Mouse (Mus musculus) cerebellum, adult 9-11 months (tissue): ENCODE measurements around the gene Dmbx1.

Experiments used
- DNase-seq: peaks from one replicate; pipeline ENCODE4 v3.0.0; 2022

Dmbx1 gene

DNA sequence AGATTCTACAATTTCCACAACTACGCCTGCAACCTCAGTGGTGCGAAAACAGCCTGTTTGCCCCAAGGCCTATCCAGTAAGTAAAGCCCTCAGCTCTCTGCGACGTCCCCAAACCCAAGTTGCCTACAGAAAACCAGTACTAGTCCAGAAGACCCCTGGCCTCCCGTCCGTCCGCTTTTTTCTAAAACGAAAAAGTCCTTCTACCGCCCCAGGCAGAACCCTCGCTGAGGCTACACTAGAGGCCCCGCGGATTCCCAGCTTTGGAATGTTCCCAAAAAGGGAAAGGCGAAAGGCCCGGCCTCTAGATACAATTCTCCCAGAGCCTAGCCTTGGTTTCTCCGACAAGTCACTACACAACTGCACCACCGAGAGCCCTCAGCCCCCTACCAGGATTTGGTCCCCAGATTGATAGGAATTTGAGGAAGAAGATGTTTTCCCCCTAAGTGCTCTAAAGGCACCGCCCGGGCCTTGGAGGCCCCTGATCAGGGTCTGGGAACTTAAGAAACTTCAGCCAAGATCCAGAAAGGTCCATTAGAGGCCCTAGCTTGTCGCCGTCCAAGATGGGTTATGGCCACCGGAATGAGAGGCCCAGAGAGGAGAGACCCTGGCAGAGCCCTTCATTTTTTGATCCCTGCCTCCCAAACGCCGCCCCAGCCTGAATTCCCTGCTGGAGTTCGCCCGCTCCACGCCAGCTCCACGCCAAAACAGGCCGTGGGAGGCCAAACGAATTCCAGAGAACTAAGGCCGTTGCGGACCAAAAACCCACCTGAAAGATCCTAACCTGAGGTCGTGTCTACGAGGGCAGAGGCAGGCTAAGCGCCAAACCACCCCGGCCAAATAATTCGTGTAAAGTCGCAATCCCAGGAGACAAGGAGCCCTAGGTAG, 1.2 kb downstream of the Dmbx1 start:
- peak; percentile 24 for DNase-seq

DNA sequence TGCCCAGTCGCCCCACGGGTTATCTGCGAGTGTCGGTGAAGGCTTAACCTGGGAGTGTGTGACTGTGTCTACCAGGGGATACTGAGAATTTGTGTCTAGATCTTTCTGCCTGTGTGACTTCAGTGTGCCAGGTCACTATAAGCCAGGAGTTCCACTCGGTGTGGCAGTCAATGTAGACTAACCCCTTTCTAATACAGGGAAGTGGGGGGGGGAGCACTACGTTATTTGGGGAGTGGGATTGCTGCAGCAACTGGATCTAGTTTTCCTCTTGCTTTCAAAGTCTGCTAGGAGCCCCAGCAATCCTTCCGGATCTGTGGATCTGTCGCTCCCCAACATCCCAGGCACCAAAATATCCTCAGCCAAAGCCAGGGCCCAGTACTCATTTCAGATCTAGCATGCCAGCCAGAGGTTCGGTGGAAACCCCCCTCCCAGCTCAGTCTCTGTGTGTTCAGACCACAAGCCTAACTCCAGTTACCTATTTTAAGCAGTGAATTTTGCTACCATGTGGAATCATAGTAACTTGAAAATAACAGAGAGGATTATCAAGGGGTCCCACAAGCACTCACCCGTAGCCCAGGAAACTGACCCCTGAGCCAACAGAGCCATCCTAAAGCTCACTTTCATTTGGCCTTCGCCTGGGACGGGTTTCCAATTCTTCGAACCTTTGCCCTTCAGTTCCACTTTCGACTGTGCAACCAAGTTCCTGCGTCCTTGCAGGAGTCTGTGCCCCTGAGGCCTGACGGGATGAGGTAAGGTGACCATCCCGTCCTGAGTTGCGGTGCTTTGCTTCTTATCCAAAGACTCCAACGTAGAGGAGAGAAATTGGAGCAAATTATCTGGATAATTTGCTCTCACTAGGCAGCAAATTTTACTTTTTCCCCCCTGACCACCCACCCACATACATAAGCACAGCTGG, 2.4 kb downstream of the Dmbx1 start:
- DNase-seq, result no peak

DNA sequence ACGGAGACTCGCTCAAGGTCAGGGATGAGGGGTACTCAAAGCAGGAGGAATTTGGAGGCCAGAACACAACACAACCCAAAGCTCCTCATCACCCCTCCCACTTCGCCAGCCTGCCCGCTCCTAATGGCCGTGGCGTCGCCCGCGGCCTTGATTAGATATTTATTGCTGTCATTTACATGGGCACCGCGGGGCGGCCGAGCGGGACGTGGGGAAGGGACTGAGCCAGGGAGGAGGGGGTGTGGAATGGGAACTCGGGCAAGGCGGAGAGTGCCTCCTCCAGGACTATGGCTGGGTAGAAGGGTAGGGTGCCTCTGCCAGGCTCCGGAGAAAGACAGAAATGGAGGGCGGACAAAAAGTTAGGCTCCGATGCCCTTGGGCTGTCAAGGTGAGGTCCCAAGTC, 3.1 kb downstream of the Dmbx1 start:
- no peak for DNase-seq

DNA sequence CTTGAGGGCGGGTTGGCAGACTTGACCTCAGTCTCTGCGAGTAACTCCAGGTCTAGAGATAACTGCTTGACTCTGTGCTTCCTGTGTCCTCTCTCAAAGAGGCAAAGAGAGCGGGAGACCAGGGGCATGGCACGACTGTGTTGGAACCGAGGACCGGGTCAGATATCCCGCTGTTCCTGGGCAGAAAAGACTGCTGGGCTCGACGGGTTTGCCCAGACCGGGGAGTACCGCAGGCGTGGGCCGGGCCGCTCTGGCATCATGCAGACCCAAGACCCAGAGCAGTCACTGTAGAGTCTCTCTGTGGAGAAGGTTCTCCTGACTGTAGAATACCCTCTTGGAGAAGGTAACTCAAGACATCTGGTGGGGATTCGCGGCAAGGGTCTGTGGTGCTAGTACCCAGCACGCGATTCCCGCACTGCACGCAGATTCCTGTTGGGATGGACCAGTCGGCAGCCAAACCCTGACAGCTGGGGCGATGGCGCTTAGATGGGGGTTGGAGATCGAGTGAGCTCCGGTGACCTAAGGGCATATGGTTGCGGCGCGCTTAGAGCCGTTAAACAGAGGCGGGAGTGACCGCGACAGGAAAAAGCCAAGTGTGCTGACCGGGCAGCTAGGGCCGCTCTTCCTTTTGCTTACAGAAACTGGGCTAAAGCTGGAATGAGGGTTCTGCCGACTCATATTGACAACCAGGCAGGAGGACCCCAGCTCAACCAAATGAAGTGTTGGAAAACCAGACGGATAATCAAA, 3.7 kb downstream of the Dmbx1 start:
- DNase-seq, result no peak

DNA sequence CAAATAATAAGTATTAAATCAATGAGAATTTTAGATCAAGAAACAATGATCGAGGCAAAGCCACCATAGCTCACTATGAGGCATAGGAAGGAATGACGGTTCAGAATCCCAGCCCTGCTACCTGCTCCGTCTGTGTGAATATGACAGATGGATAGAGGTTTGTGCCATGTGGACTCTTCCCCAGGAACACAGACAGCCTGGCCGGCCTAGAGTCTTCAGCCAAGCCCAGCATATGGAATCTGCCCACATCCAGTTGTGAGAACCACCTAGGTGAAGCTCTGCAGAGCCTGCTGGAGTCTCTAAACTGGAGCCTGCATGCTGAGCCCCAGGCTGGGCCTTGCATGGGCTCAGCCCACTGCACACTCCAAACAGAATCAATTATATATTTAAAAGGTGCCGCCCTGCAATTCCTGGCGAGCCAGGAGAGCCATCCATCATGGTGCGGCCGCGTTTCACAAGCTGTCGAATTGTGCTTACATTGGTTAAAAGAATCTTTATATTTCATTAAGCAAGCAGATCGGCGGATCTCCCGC, 8.1 kb downstream of the Dmbx1 start:
- DNase-seq, result no peak

DNA sequence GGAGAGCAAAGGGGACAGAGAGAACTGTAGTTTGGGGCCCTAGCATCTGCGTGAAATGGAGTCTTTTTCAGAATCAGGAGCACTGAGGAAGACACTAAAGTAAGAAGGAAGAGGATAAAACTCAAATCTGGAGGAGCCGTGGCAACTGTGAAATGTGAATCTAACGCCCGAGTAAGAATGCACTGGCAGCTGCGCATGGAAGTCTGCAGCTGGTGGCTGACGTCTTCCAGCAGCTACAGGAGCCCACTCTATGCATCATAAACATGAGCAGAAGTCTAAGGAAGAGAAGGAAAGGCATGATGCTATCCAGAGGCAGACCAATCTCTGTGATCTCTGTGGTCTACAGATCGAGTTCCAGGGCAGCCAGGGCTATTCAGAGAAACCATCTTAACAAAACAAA, 12.1 kb downstream of the Dmbx1 start:
- no peak for DNase-seq

DNA sequence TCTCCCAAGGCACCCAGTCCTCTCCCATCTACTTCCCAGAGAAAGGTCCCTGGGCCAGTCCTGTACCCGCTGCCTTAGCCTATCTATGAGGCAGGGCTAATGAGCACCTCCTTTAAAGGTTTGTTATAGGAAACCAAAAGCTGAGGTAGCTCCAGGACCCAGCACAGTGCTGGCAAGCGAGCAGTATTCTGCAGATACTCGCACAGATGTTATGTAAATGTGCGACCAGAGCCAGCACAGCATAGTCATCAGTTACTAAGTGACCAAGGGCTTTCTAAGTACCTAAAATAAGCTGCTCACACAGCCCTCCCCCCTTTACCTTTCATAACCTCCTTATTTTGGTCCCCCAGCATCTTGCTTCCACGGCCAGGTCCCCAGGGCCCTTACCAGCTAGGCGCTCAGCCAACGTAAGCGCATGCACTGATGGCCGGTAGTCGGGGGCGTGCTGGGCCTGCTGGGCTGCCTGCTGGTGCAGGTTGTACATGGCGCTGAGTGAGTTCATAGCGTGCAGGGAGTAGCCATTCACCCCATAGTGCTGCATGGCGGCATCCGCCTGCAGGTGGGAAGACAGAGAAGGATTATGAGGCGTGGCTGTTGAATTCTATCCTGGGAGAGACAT, 16.4 kb downstream of the Dmbx1 start:
- no peak for DNase-seq

DNA sequence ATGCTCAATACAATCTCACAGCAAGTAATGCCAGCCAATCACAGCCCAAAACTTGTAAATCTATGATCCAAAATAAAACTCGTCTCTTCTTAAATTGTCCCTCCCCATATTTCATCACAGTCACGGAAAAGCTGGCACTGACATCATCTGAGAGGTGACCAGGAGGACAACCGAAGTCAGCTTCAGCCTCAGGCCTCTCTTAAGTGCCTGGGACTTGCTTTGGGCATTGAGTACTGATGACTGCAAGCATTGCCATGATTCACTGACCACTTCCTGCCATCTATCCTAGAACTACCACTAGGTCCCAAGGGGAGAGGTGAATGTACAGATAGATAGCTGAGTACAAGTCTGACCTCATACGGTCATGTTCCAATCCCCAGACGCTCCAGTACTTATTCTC, 17.0 kb downstream of the Dmbx1 start:
- no peak for DNase-seq

DNA sequence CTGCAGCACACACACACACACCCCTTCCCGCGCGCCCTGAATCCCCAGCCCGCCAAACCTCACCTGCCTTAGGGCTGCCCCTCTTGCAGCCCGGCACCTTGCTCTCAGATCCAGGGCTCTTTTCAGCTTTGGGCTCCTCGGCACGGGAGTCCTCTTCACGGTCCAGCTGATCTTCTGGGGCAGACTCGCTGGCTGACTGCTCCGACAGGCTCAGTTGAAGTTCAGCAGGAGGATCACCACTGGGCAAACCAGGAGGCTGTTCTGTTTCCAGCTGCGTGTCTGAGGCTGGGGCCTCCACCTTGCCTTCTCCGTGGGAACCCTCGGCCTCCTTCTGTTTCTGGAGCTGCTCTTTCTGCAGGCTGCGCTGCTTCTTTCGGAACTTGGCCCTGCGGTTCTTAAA, 19.8 kb downstream of the Dmbx1 start:
- no peak for DNase-seq

DNA sequence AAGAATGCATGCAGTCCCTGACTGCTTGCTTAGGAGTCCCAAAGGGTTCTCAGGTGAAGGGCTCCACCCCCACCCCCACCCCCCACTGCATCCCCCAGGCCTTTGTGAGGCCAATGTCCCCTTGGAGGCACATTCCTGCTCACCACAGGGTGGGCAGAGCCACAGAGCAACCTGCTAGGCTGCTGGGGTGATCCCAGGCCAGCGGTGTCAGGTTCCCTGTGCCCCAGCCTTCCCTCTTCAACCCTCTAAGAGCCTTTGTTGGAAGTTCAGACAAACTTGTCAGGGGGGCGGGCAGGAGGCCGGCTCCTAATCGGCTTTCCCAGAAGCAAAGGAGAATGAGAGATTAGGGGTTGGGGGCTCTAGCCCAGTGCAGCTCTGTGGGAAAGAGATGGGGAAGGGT, 28.1 kb downstream of the Dmbx1 start:
- DNase-seq, result no peak

DNA sequence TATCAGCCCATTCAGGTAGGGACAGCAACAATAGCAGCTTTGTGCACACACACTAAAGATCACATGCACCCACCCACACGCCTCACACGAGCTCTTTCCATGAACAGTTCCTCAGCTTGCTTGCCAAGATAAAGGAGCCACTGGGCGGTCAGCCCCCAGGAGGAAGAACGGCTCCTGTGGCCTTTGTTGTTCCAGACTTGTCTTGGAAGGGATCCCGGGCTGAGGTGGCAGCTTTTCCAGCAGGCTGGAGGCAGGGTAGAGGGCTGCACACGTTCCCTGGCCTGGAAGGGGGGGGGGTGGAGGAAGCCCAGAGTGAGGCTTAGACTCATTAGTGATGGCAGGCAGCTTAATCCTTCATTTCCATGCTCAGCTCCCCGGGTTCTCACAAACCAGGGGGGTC, 31.1 kb downstream of the Dmbx1 start:
- no peak for DNase-seq

DNA sequence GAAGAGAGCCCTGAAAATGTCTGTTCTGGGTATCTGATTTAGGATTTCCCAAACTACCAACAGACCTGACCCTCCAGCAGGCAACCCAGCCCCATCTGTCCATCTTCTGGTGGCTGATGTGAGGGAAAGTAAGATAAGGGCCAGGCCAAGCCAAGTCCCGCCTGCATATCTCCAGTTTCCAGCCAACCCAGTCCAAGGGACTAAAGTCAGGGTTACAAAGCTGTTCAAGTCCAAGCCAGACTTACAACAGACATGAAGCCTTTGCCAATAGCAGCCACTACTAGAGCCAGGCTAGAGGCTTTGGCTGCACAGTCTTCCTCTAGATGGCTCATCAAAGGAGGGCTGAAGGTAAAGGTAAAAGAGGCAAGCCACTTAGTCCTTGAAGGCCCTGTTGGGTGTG, 31.7 kb downstream of the Dmbx1 start:
- no peak for DNase-seq

DNA sequence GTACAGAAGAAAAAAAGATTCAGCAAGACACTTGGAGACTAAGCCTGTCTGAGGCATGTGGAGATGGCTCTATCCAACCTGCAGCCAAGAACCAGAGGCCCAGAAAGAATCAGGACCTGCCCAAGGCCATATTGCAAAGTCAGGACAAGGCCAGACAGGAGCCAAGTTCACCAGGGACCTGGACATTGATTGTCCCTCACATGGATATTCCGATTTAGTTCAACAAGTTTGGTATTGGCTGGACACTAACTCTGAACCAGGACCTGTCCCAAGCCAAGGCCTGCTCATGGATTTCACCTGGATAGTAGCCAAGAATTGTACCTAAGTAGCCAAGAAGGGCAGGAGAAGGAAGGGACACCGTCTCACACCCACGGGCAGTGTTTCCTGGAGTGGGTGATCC, 32.9 kb downstream of the Dmbx1 start:
- DNase-seq, result no peak

DNA sequence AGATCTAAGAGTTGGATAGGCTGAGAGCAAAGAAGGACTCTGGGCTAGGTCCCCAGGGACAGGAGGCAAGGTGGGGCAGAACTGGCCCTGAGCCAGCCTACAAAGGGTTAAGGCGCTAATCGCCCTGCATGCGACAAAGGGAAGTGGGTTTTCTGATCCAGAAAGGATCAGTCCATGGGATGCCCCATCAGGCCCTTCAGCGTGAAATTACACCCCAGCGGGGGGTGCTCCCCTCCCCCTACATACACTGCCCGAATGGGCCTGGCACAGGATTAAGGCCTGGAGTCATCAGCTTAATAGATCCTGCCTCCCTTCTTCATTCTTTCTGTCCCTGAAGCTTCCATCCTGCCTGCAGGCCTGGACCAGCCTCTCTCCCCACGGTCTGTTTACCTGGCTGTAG, 34.0 kb downstream of the Dmbx1 start:
- no peak for DNase-seq

DNA sequence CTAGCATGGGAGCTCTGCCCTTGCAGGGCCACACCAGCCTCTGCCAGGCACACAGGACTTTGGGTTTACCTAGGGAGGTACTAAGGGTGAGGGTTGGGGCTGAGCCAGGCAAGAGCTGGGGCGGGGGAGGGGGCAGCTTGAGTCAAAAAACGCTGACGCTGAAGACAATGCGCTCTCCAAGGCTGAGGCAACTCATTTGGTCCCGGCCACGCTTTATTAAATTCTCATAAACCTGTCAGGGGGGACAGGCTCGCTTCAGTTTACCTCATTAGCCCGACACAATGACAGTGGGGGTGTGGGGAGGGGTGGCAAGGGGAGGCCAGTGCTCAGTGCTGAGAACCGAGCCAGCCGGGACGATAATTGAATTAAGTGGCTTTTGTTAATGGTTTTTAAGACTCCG, 35.4 kb downstream of the Dmbx1 start:
- DNase-seq, result no peak

DNA sequence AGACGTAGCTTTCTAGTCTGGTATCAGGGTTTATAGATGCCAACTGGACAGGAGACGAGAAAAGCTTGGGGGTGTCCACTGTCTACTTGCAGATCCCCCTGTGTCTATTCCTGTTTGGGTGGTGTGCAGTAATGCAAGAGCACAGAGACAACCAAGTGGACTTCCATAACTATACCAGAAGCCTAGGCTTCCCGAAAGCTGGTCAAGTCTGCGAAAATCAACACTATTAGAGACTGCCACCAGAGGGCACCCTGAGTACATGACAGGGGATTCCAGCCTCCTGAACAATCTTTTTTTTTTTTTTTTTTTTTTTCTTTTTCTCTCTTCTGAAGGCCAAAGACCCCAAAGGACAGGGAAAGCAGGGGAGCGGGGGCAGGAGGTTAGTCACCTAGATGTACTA, 36.9 kb downstream of the Dmbx1 start:
- DNase-seq, result peak; percentile 49

DNA sequence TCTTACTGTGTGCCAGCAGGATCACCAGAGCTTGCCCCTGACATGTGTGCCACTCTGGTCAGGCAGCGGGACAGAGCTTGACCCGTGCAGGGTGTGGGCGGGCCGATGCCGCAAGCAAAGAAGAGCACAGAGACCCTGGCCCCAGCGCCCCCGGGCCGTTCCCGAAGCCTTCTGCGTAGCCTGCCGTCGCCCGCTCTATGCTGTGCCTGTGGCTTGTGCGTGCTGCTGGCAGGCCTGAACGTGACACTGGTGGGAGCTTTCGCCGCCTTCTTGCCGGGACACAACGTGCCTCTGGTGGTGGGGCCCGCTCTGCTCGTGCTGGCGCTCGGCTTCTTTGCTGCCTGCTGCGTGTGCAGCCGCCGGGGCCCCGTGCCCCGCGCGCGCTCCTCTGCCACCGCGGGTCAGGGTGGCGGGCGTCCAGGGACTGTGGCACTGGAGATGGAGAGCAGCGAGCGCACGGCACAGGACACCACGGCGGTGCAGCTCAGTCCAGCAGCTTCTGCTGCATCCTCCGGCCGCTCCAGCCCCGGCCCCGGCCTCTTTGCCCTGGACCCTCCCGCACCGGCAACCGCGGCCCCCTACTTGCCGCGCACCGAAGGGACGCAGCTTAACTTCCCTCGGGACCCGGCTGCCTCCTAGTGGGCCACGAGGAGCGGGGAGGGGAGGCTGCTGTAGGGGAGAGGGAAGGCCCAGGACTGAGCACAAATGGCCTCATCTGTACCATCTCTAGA, 41.7 kb downstream of the Dmbx1 start:
- no peak for DNase-seq

DNA sequence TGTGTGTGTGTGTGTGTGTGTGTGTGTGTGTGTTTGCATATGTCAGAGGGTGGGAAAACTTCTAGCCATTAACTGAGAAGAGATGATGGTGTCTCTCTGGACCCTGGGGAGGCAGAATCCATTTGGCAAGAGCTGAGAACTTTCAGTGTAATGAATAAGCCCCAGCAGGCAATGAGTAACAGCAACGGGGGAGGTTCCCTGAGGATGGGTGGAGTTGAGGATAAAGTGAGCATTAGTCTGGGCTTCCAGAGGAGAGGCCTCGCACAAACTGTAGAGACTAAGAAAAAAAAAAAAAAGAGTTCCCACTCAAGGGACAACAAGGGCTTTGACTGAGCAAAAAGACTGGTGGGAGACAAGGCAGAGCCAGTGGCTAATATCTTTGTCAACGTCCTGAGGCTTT, 45.4 kb downstream of the Dmbx1 start:
- no peak for DNase-seq

DNA sequence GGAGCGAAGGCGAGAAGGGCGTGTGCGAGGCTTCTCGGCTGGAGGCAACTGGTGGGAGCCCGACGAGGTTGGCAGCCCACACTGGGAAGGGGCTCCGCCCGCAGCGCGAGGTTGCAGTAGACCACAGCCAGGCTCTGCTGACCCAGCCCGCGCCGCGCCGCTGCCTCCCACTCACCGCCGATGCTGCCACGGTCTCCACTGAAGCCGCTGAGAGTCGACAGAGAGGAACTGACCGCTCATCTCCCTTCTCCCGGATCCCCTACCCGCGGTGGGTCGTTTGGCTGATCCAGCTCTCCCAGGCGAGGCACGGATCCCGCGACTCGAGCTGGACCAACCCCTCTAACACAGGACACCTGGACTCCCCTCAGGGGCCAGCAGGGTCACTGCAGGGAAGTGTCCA, 49.2 kb downstream of the Dmbx1 start, which contains the start of gene 6430628N08Rik:
Gene 6430628N08Rik (plus strand): TSS at position 113 of the 400 bp plus-strand sequence.
- DNase-seq, result no peak

DNA sequence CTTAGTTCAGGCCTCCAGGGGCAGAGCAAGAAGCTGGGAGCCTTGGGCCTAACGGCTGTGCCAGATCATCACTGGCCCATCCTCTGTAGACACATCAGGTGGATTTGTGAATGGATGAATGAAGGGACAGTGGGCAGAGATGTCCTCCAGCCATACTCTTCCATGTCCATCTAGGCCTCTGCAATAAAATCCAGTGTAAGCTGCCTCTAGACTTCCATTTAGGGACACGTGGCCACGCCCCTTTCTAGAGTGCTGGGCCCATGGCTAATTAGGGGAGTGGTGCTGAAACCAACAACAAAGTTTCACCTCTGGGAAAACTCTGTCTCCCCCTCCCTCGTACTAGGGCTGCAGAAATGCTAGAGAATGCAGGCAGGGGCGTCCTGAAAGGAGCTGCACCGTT, 49.7 kb downstream of the Dmbx1 start:
- DNase-seq, result no peak

DNA sequence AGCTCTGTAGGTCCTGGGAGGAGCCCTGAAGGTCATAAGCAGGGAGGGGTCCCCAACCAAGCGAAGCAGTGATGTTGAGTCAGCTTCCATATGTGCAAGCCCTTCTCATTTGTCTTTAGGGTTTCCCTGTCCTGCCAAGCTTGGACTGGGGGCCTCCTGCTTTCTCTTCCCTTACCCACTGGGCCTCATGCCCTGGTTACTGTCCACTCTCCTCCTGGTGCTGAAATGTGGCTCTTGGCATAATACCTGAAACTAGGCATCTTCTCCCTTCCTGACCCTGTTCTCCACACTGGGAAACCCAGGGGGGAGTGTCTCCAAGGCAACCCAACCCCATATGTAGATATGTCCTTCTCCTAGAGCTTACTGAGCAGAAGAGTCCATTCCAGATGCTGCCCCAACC, 52.9 kb downstream of the Dmbx1 start:
- DNase-seq, result no peak

DNA sequence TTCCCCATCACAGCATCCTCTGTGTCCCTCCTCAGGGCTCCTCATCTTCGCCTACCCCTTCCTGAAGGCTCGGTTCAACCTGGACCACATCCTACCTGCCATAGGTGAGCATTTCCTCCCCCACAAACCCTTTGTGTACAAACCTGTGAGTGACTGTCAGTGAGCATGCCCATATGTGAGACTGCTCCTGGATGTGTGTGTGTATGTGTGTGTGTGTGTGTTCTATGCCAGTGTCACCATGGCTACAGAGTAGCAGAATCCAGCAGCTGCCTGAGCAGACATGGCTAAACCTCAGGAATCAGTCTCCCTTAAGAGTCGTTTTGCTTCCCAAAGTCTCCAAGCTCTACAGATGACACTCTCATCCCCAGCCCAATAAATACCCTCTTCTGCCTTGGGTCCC, 53.9 kb downstream of the Dmbx1 start:
- no peak for DNase-seq
